Mouse (Mus musculus) hematopoietic multipotent progenitor cell, adult 10-12 weeks (in vitro differentiated cells): ENCODE data around the gene Olfr844. TPM values are rescaled to one million over a fixed set of nuclear protein-coding genes. Genes with fewer than 3 reads are reported as not detected.

Experiments used
- polyA plus RNA-seq: library from polyadenylated mRNA; stranded (reverse); fragments of >175 nt; gene quantifications from 2 replicates; pipeline ENCODE4 v1.2.3, GENCODE M21; 2012; ENCODE audit warnings: low replicate concordance

Olfr844 gene
- polyA plus RNA-seq: not detected in 2 replicates

DNA sequence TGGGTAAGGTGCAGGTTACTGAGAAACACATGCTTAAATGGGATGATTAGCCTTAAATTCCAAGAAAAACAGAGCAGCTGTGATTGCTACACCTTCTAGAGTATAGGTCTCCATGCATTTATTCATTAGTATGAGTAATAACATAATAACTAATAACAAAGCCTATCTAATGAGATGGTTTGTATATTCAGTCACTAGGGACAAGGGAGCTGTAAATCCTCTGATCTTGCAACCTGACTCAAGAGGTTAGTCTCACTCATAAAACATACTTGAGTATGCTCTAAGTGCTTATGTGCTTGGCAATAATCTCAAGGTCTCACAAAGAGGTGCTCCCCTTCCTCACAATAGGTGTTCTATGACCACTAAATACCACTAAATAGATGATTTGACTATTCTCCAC is at the start of gene Olfr844:
Gene Olfr844 (plus strand): TSS at position 301 of the 400 bp plus-strand sequence.

DNA sequence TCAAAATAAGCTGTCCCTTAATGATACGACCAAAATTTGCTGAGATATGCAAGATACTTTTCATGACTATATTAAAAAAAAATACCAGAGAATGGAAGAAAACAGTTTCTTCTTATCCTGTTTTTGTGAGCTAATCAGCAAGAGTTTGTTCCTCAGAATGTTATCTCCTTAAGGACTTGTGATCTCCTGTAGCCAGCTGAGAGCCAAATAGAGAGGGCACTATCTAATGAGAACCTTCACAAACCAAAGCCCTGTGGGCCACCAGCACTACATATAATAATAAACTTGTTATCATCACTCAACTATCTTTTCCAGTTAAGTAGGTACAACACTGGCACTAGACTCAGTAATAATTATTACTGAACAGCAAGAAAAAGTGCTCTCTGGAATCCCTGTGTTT is 20.0 kb downstream of the Olfr844 start, which contains the start of gene Olfr845:
Gene Olfr845 (plus strand): TSS at position 301 of the 400 bp plus-strand sequence.

DNA sequence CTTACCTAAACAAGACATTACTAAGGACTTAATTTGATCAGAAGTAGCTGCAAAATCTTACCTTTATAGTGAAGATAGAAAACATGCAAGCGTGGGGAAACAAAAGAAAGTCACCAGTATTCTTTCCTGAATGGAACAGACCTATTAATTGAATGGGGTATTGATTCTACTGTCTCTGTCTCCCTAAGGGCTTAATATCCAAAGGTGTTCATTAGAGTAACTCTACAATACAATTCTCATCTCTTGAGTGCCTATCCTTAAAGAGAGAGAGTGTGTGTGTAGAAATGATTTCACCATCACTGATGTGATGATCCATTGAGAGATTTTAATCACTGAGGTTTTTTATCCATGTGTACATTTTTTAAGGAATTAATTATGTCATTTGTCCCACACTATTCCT is 47.8 kb downstream of the Olfr844 start, which contains the start of gene Olfr846:
Gene Olfr846 (minus strand): TSS at position 101 of the 400 bp plus-strand sequence.

Other genes starting within 250 kb of the Olfr844 start
- gene Olfr836, start 196.0 kb upstream of the Olfr844 start, polyA plus RNA-seq: not detected in 2 replicates
- not detected in 2 replicates for gene Olfr837, start 180.0 kb upstream of the Olfr844 start, polyA plus RNA-seq
- not detected in 2 replicates for gene Olfr839-ps1, start 139.0 kb upstream of the Olfr844 start, polyA plus RNA-seq
- gene Olfr843, start 64.4 kb upstream of the Olfr844 start, polyA plus RNA-seq: not detected in 2 replicates
- 0.20 TPM in 1 of 2 replicates, not detected in the other for gene Olfr845, start 20.1 kb downstream of the Olfr844 start, polyA plus RNA-seq
- not detected in 2 replicates for gene Olfr846, start 47.7 kb downstream of the Olfr844 start, polyA plus RNA-seq
- not detected in 2 replicates for gene Olfr847, start 62.3 kb downstream of the Olfr844 start, polyA plus RNA-seq
- not detected in 2 replicates for gene Olfr849, start 123.9 kb downstream of the Olfr844 start, polyA plus RNA-seq
- gene Olfr850, start 161.9 kb downstream of the Olfr844 start, polyA plus RNA-seq: not detected in 2 replicates
- gene Olfr851, start 176.9 kb downstream of the Olfr844 start, polyA plus RNA-seq: not detected in 2 replicates
- not detected in 2 replicates for gene Olfr853, start 224.7 kb downstream of the Olfr844 start, polyA plus RNA-seq